Mouse (Mus musculus): ENCODE data around the gene Arl13b.

- TF ChIP-seq CTCF (IDR thresholded peaks at IDR 0.05; ENCODE audit: insufficient read depth, low read length), result no peak
- peak; percentile 91; the same call in 1 of the 2 replicates for TF ChIP-seq POLR2A (IDR thresholded peaks at IDR 0.05; ENCODE audit: borderline replicate concordance, extremely low read depth, low read depth, low read length)
Measured at GRCm38 (mm10) chr16:62786621-62787331, 60.1 kb downstream of the Arl13b start, which contains the start of gene Nsun3.

Measured in lung, adult 2 months (tissue).